Mouse (Mus musculus) testis, adult 2 months (tissue): Measurements from ENCODE around the gene Ppp1r9a. TPM values are rescaled to one million over a fixed set of nuclear protein-coding genes. Genes with fewer than 3 reads are reported as not detected.

Experiments used
- H3K27ac ChIP-seq: fragments of 200-500 bp; 2 replicates; pipeline ENCODE4 v1.5.1; 2012; ENCODE audit warnings: low read depth, low read length; ENCODE audit not compliant: control insufficient read depth, insufficient read depth
- H3K27me3 ChIP-seq: fragments of 200-500 bp; 2 replicates; pipeline ENCODE4 v1.6.1; 2012; ENCODE audit warnings: mild to moderate bottlenecking, low read length, moderate library complexity; ENCODE audit not compliant: control insufficient read depth, insufficient read depth
- H3K36me3 ChIP-seq: fragments of 200-500 bp; 2 replicates; pipeline ENCODE4 v1.6.1; 2012; ENCODE audit warnings: mild to moderate bottlenecking, low read length; ENCODE audit not compliant: control insufficient read depth, insufficient read depth
- H3K4me1 ChIP-seq: fragments of 200-500 bp; 2 replicates; pipeline ENCODE4 v1.6.1; 2012; ENCODE audit warnings: low read length; ENCODE audit not compliant: control insufficient read depth, insufficient read depth
- H3K4me3 ChIP-seq: fragments of 200-500 bp; 2 replicates; pipeline ENCODE4 v1.5.1; 2012; ENCODE audit warnings: low read depth, mild to moderate bottlenecking, low read length, moderate library complexity, mixed read lengths; ENCODE audit not compliant: control insufficient read depth
- CTCF ChIP-seq: fragments of 200-500 bp; IDR thresholded peaks from 2 replicates; pipeline ENCODE4 v1.5.1; 2012; ENCODE audit warnings: low read depth, mild to moderate bottlenecking, inconsistent platforms, low read length, moderate library complexity; ENCODE audit not compliant: control insufficient read depth, insufficient read depth, insufficient replicate concordance
- POLR2A ChIP-seq: fragments of 200-500 bp; IDR thresholded peaks from 2 replicates; pipeline ENCODE4 v1.6.1; 2012; ENCODE audit warnings: low read depth, mild to moderate bottlenecking, inconsistent platforms, low read length, moderate library complexity; ENCODE audit not compliant: control insufficient read depth
- polyA plus RNA-seq: library from polyadenylated mRNA; depleted of rRNA; stranded (reverse); fragments of >200 nt; gene quantifications from 2 replicates; pipeline ENCODE4 v1.2.3, GENCODE M21; 2012

The Ppp1r9a gene
- polyA plus RNA-seq, 1 experiment, result 8.5 TPM

DNA sequence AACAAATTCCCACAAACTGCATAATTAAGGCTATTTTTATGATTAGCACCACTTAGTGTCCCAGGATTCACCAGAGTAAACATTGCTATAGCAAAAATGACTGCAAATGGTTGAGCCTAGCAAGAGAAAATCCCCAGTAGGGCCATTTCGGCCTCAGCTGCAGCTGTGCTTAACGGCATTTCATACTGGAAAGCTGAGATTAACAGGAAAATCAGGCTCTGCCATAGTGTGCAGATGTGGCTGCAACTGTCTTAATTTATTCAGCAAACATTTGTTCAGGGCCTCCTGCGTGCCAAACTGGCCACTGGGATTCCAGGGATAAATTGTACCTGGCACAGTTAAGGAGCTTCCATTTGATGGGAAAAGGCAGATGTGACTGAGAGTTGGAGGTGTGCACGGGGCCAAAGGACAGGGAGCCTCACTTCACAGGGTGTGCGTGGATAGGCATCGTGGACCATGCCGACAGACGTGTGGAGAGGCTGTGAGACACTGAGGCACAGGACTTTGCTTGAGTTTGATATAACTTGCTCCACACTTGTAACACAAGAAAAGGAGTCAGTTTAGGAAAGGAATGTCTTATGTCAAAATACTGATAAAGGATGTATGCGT is 192.8 kb downstream of the Ppp1r9a start:
- no peaks in the 10 kb centered on the region for H3K36me3 ChIP-seq
- H3K4me1 ChIP-seq, result no peaks in the 10 kb centered on the region
- H3K27me3 ChIP-seq, result no peaks in the 10 kb centered on the region
- TF ChIP-seq POLR2A (no peak), CTCF (no peak)
- H3K4me3 ChIP-seq, result no peak overlapping the region
- no peak overlapping the region for H3K27ac ChIP-seq

DNA sequence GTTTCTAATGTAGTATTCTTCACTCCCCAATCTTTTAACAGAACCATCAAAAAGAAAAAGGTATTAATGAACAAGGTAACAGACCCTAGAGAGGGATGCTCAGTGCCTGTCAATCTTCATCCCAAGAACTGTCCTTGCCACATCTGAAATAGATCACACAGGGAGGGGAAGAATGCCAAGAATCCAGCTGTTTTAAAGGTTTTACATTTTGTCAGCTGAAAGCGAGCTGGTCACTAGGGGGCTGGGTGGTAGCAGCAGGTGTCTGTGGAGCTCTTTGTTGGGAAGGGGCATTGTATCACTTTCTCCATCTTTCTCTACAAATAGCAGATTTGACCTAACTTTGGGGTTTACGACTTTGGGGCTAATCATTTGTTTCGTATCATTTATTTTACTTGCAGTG is 194.6 kb downstream of the Ppp1r9a start:
- Histone ChIP-seq H3K27ac (no peak overlapping the region), H3K4me3 (no peak overlapping the region), H3K27me3 (no peaks in the 10 kb centered on the region), H3K36me3 (no peaks in the 10 kb centered on the region), H3K4me1 (no peaks in the 10 kb centered on the region)
- TF ChIP-seq POLR2A (no peak), CTCF (no peak)

DNA sequence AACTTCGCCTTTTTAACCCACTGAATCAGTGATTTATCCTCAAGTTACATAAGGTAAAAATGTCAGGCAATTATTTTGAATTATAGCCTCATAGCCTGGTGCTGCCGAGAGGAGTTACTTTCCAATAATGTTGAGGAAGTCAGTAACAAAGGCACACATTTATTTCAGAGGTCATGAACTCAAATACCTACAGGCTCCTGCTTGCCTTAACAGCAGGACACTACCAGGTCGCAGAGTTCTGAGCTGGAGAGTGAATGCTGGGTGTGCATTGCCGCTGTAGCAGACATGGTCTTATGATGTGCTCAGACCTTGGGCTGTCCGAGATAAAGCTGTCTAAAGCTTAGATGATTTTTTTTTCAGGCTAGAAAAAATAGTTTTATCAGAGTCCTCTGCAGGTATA is 196.6 kb downstream of the Ppp1r9a start:
- no peak overlapping the region for H3K4me3 ChIP-seq
- H3K4me1 ChIP-seq, result no peaks in the 10 kb centered on the region
- no peaks in the 10 kb centered on the region for H3K36me3 ChIP-seq
- H3K27me3 ChIP-seq, result no peaks in the 10 kb centered on the region
- no peak for TF ChIP-seq CTCF
- no peak for TF ChIP-seq POLR2A
- H3K27ac ChIP-seq, result no peak overlapping the region

DNA sequence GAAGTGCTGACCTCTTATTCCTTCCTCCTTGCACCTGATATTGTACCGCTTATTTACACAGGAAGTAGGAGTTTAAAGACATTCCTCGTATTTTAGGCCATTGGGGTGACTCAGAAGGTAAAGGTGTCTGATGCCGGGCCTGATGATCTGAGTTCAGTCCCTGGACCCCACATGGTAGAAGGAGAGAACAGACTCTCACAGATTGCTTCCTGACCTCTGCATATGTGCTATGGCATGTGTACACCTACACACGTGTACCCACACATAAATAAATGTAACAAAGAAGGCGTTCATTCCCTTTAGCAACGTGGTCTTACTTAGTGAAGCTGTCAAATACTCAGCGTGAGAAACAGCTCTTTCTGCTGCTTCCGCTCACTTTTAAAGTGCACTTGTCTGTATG is 197.1 kb downstream of the Ppp1r9a start:
- no peaks in the 10 kb centered on the region for H3K27me3 ChIP-seq
- TF ChIP-seq CTCF (no peak), POLR2A (no peak)
- no peaks in the 10 kb centered on the region for H3K4me1 ChIP-seq
- no peak overlapping the region for H3K4me3 ChIP-seq
- H3K27ac ChIP-seq, result no peak overlapping the region
- no peaks in the 10 kb centered on the region for H3K36me3 ChIP-seq

DNA sequence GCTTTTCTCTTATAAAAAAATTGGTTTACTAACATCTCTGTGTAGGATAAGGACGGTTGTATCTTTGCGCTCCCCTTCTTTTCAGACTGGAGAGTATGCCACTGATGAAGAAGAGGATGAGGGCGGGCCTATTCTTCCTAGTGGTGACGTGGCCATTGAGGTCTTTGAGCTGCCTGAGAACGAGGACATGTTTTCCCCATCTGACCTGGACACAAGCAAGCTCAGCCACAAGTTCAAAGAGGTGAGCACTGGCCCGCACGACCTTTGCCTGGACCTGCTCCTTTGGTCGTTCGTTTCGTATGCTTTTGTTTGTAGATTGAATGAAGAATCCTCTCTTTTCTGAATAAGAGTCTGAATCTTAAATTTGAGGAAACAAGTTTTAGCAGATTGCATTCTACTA is 197.6 kb downstream of the Ppp1r9a start:
- TF ChIP-seq POLR2A (no peak), CTCF (no peak)
- H3K4me1 ChIP-seq, result no peaks in the 10 kb centered on the region
- H3K27me3 ChIP-seq, result no peaks in the 10 kb centered on the region
- no peaks in the 10 kb centered on the region for H3K36me3 ChIP-seq
- H3K27ac ChIP-seq, result no peak overlapping the region
- H3K4me3 ChIP-seq, result no peak overlapping the region

DNA sequence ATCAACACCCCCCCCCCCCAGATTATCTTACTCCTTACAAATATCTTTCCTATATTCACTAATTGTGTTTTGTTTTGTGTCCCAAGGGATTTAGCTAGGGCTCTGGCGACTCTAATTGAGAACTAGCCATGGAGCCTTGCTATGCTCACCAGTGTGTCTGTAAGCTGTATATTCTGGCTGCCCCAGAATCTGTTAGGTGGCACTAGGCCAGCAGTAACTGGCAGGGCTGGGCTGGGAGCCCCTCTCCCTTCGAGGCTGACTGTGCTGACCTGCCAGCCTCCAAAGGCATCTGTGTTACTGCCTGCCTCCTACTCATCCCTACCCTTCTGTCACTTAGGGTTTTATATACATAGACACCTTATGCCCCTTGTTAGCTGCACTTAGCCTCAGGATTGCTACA is 200.0 kb downstream of the Ppp1r9a start:
- Histone ChIP-seq H3K4me3 (no peak overlapping the region), H3K4me1 (no peaks in the 10 kb centered on the region), H3K27ac (no peak overlapping the region), H3K36me3 (no peaks in the 10 kb centered on the region), H3K27me3 (no peaks in the 10 kb centered on the region)
- no peak for TF ChIP-seq POLR2A
- TF ChIP-seq CTCF, result no peak

DNA sequence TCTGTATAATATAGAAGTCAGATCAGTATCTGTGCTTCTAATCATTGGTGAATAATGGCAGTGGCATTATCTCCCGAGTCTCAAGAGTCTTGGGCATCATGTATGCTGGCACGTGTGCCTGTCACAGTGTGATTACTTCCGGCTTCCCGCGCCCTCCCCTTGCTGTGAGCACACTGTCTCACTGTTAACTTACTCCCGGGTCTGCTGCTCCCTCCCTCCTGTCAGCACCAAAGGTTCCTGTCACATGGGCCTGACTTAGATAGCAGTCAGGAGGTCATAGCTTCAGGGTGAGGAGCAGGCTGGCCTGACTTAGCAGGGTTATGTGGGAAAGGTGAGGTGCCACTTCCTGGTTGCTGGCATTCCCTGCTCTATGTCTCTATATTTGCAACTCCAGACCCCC is 201.1 kb downstream of the Ppp1r9a start:
- no peak for TF ChIP-seq CTCF
- TF ChIP-seq POLR2A, result no peak
- no peaks in the 10 kb centered on the region for H3K4me1 ChIP-seq
- H3K36me3 ChIP-seq, result no peaks in the 10 kb centered on the region
- H3K4me3 ChIP-seq, result no peak overlapping the region
- no peak overlapping the region for H3K27ac ChIP-seq
- no peaks in the 10 kb centered on the region for H3K27me3 ChIP-seq

DNA sequence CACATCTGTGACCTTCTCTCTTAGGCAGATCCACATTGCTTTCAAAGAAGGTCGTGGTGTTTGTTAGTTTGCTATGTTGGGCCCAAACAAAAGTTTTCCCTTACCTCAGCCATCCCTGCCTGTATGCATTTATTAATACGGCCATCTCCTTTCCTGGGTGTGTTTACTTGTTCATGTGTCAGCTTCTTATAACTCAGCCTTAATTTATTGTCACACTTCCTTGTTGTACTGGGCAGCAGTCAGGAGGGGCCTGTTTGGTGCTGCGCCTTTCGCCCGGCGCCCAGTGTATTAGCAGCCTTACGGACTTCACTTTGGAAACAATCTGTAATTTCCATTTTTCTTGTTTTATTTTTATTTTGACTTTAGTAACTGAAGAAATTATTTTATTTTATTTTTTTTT is 201.5 kb downstream of the Ppp1r9a start:
- TF ChIP-seq CTCF, result no peak
- TF ChIP-seq POLR2A, result no peak
- Histone ChIP-seq H3K27me3 (no peaks in the 10 kb centered on the region), H3K27ac (no peak overlapping the region), H3K4me3 (no peak overlapping the region), H3K4me1 (no peaks in the 10 kb centered on the region), H3K36me3 (no peaks in the 10 kb centered on the region)
